In genomic region chr4:135539056-135539455, GRCm38 (mm10) we compare ENCODE assay signal across 32 mouse cellular contexts. TPM values are rescaled to one million over a fixed set of nuclear protein-coding genes. Genes with fewer than 3 reads are reported as not detected.
"Had no signal": no experiment of that assay in that cellular context is flagged by ENCODE, and none has a peak within 500 bp of the region (broad histone marks: within the 10 kb centered on the region; RNA-seq: fewer than 3 reads in every experiment).

No protein-coding gene starts in this region.

- DNase-seq: cerebellum, adult 9-11 months; cerebellum, postnatal 14 days; cerebellum, postnatal 25 days; cerebellum, postnatal 36 days; embryo, embryonic 11 days; forebrain, postnatal 0 days; gastrocnemius, adult 2 months; gastrocnemius, postnatal 10 days; gastrocnemius, postnatal 14 days; gastrocnemius, postnatal 25 days; gastrocnemius, postnatal 36 days; heart, adult 11 months; heart, adult 18-20 months; heart, adult 2 months had no signal

- ATAC-seq: forebrain, embryonic 13.5 days; forebrain, embryonic 14.5 days; forebrain, embryonic 15.5 days; forebrain, embryonic 16.5 days; forebrain, postnatal 0 days had no signal

- H3K36me3 ChIP-seq: embryonic facial prominence, embryonic 10.5 days; embryonic facial prominence, embryonic 12.5 days; embryonic facial prominence, embryonic 13.5 days; embryonic facial prominence, embryonic 15.5 days; forebrain, embryonic 10.5 days; forebrain, embryonic 12.5 days; forebrain, embryonic 15.5 days had no signal

- H3K4me1 ChIP-seq: forebrain, embryonic 12.5 days had no signal

- H3K4me3 ChIP-seq: embryonic facial prominence, embryonic 10.5 days; embryonic facial prominence, embryonic 12.5 days; embryonic facial prominence, embryonic 13.5 days; embryonic facial prominence, embryonic 15.5 days; erythroblast, embryonic 14.5 days; forebrain, embryonic 10.5 days; forebrain, embryonic 12.5 days; forebrain, embryonic 13.5 days; forebrain, embryonic 15.5 days; gastrocnemius, adult 2 months; heart, adult 2 months; heart, embryonic 10.5 days had no signal

- H3K27me3 ChIP-seq: embryonic facial prominence, embryonic 12.5 days; embryonic facial prominence, embryonic 13.5 days; embryonic facial prominence, embryonic 15.5 days; forebrain, embryonic 12.5 days; forebrain, embryonic 15.5 days had no signal

- H3K9me3 ChIP-seq: embryonic facial prominence, embryonic 10.5 days; embryonic facial prominence, embryonic 12.5 days; embryonic facial prominence, embryonic 13.5 days; embryonic facial prominence, embryonic 15.5 days; forebrain, embryonic 10.5 days; forebrain, embryonic 12.5 days; forebrain, embryonic 13.5 days; forebrain, embryonic 15.5 days; heart, embryonic 10.5 days had no signal

RNA-seq across cellular contexts. Expression of gene Grhl3, which starts 34.4 kb away (rescaled TPM):
- total RNA-seq: common myeloid progenitor, adult 5-6 weeks; gastrocnemius, adult 2 months; granulocyte monocyte progenitor cell, adult 5-6 weeks; heart, adult 18-20 months; heart, adult 8-10 months had no signal
- polyA plus RNA-seq: erythroblast, embryonic 14.5 days; gonadal fat pad, adult 2 months had no signal

RNA-seq across cellular contexts. Expression of gene Stpg1, which starts 44.5 kb away (rescaled TPM):
- total RNA-seq: common myeloid progenitor, adult 5-6 weeks; gastrocnemius, adult 2 months; gastrocnemius, adult 8-10 months; gastrocnemius, postnatal 10 days; gastrocnemius, postnatal 36 days; gastrocnemius, postnatal 4 days; granulocyte monocyte progenitor cell, adult 5-6 weeks; heart, adult 2 months had no signal
- polyA plus RNA-seq: embryonic facial prominence, embryonic 13.5 days; forebrain, embryonic 16.5 days had no signal
